Mouse (Mus musculus) myocyte (in vitro differentiated cells): ENCODE measurements around the gene Cox11.

Source experiments
- E2F4 ChIP-seq: IDR thresholded peaks from one replicate; pipeline ENCODE4 v1.6.1; 2011; ENCODE audit warnings: mild to moderate bottlenecking, control low read depth, moderate library complexity; ENCODE audit not compliant: insufficient read depth
- MAX ChIP-seq: IDR thresholded peaks from one replicate; pipeline ENCODE4 v1.6.1; 2011; ENCODE audit warnings: low read depth, mild to moderate bottlenecking, control low read depth
- MYOD1 ChIP-seq, 3 experiments: IDR thresholded peaks; one replicate each; pipeline ENCODE4 v1.6.1; 2011; ENCODE audit warnings: control low read depth in 2 of 3, low read depth in 2 of 3, mild to moderate bottlenecking in 2 of 3, moderate library complexity in 1 of 3; ENCODE audit not compliant: insufficient read length in 2 of 3, control insufficient read depth in 1 of 3
- POLR2A ChIP-seq: IDR thresholded peaks from one replicate; pipeline ENCODE4 v1.6.1; 2011; ENCODE audit warnings: low read depth, mild to moderate bottlenecking, control low read depth, moderate library complexity; ENCODE audit not compliant: insufficient read length
- TCF12 ChIP-seq: IDR thresholded peaks from one replicate; pipeline ENCODE4 v1.6.1; 2011; ENCODE audit warnings: mild to moderate bottlenecking, control low read depth; ENCODE audit not compliant: poor library complexity, insufficient read depth, severe bottlenecking
- USF1 ChIP-seq: IDR thresholded peaks from one replicate; pipeline ENCODE4 v1.6.1; 2011; ENCODE audit warnings: low read depth, mild to moderate bottlenecking, control low read depth, moderate library complexity

- TF ChIP-seq POLR2A (no peak), TCF12 (no peak), MAX (no peak), E2F4 (no peak), USF1 (no peak), MYOD1 (IDR thresholded peaks at IDR 0.05; ENCODE audit: control insufficient read depth in 1 of 3, insufficient read length in 2 of 3, low read depth in 2 of 3) (no peak)
Observed at GRCm38 (mm10) chr11:90667325-90667724, 29.4 kb downstream of the Cox11 start.
